Mouse (Mus musculus) MEL (cell line): ENCODE measurements around the gene Tlr6.

ENCODE experiments used
- CTCF ChIP-seq, 3 experiments: IDR thresholded peaks in 2 of 3; conservative IDR thresholded peaks in 1 of 3; 2 replicates each; pipeline ENCODE4 v1.5.1; 2011 to 2012; ENCODE audit warnings: low read length in 3 of 3, low read depth in 2 of 3, mild to moderate bottlenecking in 2 of 3, improper control_type of control experiment in 1 of 3, inconsistent platforms in 1 of 3, mixed read lengths in 1 of 3, moderate library complexity in 1 of 3; ENCODE audit not compliant: control insufficient read depth in 1 of 3, insufficient read depth in 1 of 3, poor library complexity in 1 of 3, severe bottlenecking in 1 of 3
- GABPA ChIP-seq: IDR thresholded peaks from 2 replicates; pipeline ENCODE4 v1.6.1; 2012; ENCODE audit warnings: low read depth, mild to moderate bottlenecking, inconsistent platforms, low read length, improper control_type of control experiment, moderate library complexity
- GATA1 ChIP-seq: IDR thresholded peaks from 2 replicates; pipeline ENCODE4 v1.6.1; 2011; ENCODE audit warnings: low read depth, low read length, improper control_type of control experiment
- HCFC1 ChIP-seq: IDR thresholded peaks from 2 replicates; pipeline ENCODE4 v1.6.1; 2012; ENCODE audit warnings: low read depth, mild to moderate bottlenecking, inconsistent platforms, low read length, improper control_type of control experiment, moderate library complexity
- JUND ChIP-seq: IDR thresholded peaks from 2 replicates; pipeline ENCODE4 v1.6.1; 2011; ENCODE audit warnings: low read depth, mild to moderate bottlenecking, improper control_type of control experiment, low read length
- POLR2A ChIP-seq, 2 experiments: IDR thresholded peaks; 2 replicates each; pipeline ENCODE4 v1.6.1; 2011 to 2012; ENCODE audit warnings: low read length in 2 of 2, mild to moderate bottlenecking in 2 of 2, control low read depth in 1 of 2, improper control_type of control experiment in 1 of 2, low read depth in 1 of 2, moderate library complexity in 1 of 2; ENCODE audit not compliant: control insufficient read depth in 1 of 2, insufficient read depth in 1 of 2, poor library complexity in 1 of 2
- RCOR1 ChIP-seq: IDR thresholded peaks from 2 replicates; pipeline ENCODE4 v1.6.1; 2012; ENCODE audit warnings: low read depth, mild to moderate bottlenecking, inconsistent platforms, low read length, improper control_type of control experiment
- SMC3 ChIP-seq: IDR thresholded peaks from 2 replicates; pipeline ENCODE4 v1.6.1; 2011; ENCODE audit warnings: low read depth, low read length, improper control_type of control experiment

DNA sequence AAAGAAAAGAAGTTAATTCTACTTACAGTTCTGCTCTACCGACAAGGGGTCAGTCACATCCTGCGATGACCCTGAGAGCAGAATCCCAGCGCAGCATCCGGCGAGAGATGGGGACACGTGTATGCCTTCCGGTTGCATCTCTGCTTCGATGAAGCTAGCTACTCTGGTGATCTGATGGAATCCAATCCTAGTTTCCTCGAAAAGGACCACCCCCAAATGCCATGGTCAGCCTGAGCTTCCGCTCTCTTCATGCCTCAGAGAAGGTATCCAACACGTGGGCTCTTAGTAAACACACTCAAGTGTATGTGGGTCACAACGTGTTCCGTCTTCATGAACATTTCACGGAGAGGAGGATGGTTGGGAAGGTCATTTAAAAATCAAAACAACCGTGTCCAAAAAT lies 27.1 kb downstream of the Tlr6 start:
- TF ChIP-seq JUND = no peak
- no peak for TF ChIP-seq RCOR1
- no peak for TF ChIP-seq GABPA
- TF ChIP-seq GATA1 = no peak
- TF ChIP-seq POLR2A (IDR thresholded peaks at IDR 0.05; ENCODE audit: control insufficient read depth in 1 of 2, insufficient read depth in 1 of 2, low read depth in 1 of 2, low read length in 2 of 2, poor library complexity in 1 of 2) = no peak
- no peak for TF ChIP-seq CTCF (IDR thresholded peaks at IDR 0.05 in 2 of 3, conservative IDR thresholded peaks at IDR 0.05 in 1 of 3; ENCODE audit: control insufficient read depth in 1 of 3, insufficient read depth in 1 of 3, low read depth in 2 of 3, low read length in 3 of 3, poor library complexity in 1 of 3, severe bottlenecking in 1 of 3)
- TF ChIP-seq SMC3 = no peak
- TF ChIP-seq HCFC1 = no peak
